In genomic region chr6:136827116-136827515, GRCm38 (mm10) we compare ENCODE assay signal across 8 mouse cellular contexts. TPM values are rescaled to one million over a fixed set of nuclear protein-coding genes. Genes with fewer than 3 reads are reported as not detected.
DNase-seq lines count a peak whose midpoint lies in the region; ATAC-seq and TF ChIP-seq lines count a peak whose summit lies in the region.

No protein-coding gene starts in this region.

- peak overlapping the region; percentile 96 for H3K9ac ChIP-seq in embryonic facial prominence, embryonic 12.5 days
- H3K9ac ChIP-seq in intestine, embryonic 15.5 days: peak overlapping the region; percentile 98
- H3K9ac ChIP-seq in neural tube, embryonic 13.5 days: peak overlapping the region; percentile 98

- TF ChIP-seq CTCF in lung, adult 2 months (IDR thresholded peaks at IDR 0.05; ENCODE audit: insufficient read depth, low read length): no peak

- no peaks in the 10 kb centered on the region for H3K27me3 ChIP-seq in embryonic facial prominence, embryonic 12.5 days
- H3K27me3 ChIP-seq in intestine, embryonic 15.5 days (replicated peaks): no peaks in the 10 kb centered on the region
- H3K27me3 ChIP-seq in neural tube, embryonic 13.5 days: peaks cover 16% of the 10 kb centered on the region; the same call in 1 of the 2 replicates

- no peak overlapping the region for H3K27ac ChIP-seq in embryonic facial prominence, embryonic 12.5 days
- no peak overlapping the region for H3K27ac ChIP-seq in intestine, embryonic 15.5 days
- H3K27ac ChIP-seq in neural tube, embryonic 13.5 days (replicated peaks): peak overlapping the region; percentile 67; the same call in 1 of the 2 replicates

- peak overlapping the region; percentile 85 for H3K4me3 ChIP-seq in lung, adult 2 months (replicated peaks; ENCODE audit: extremely low read depth, low read depth, low read length)
- H3K4me3 ChIP-seq in embryonic facial prominence, embryonic 12.5 days: peak overlapping the region; percentile 87
- H3K4me3 ChIP-seq in intestine, embryonic 15.5 days (replicated peaks): peak overlapping the region; percentile 98
- peak overlapping the region; percentile 98 for H3K4me3 ChIP-seq in neural tube, embryonic 13.5 days

- no peak for DNase-seq in lung, adult 2 months
- no peak for DNase-seq in lung, postnatal 4 days
- DNase-seq in frontal cortex, postnatal 36 days (ENCODE audit: low spot score in 2 of 2): no peak
- no peak for DNase-seq in thymus, postnatal 25 days
- DNase-seq in right cerebral cortex, postnatal 14 days: no peak

- no peak for ATAC-seq in embryonic facial prominence, embryonic 12.5 days (ENCODE audit: insufficient number of reproducible peaks, insufficient read depth, low FRiP score, low TSS enrichment)
- no peak for ATAC-seq in intestine, embryonic 15.5 days
- no peak for ATAC-seq in neural tube, embryonic 13.5 days (ENCODE audit: low read depth)

- peak overlapping the region; percentile 65 for H3K4me2 ChIP-seq in embryonic facial prominence, embryonic 12.5 days (replicated peaks)
- H3K4me2 ChIP-seq in intestine, embryonic 15.5 days (replicated peaks): peak overlapping the region; percentile 74
- H3K4me2 ChIP-seq in neural tube, embryonic 13.5 days: peak overlapping the region; percentile 83

- TF ChIP-seq POLR2A in lung, adult 2 months (IDR thresholded peaks at IDR 0.05; ENCODE audit: borderline replicate concordance, extremely low read depth, low read depth, low read length): no peak

- H3K4me1 ChIP-seq in lung, adult 2 months (ENCODE audit: control insufficient read depth, insufficient read depth, low read length): peaks cover 3% of the 10 kb centered on the region
- H3K4me1 ChIP-seq in embryonic facial prominence, embryonic 12.5 days: peaks cover 7% of the 10 kb centered on the region; the same call in 1 of the 2 replicates
- H3K4me1 ChIP-seq in intestine, embryonic 15.5 days (replicated peaks): peaks cover 3% of the 10 kb centered on the region; the same call in 1 of the 2 replicates
- H3K4me1 ChIP-seq in neural tube, embryonic 13.5 days (replicated peaks): peaks cover 15% of the 10 kb centered on the region

- no peaks in the 10 kb centered on the region for H3K9me3 ChIP-seq in embryonic facial prominence, embryonic 12.5 days
- H3K9me3 ChIP-seq in intestine, embryonic 15.5 days: no peaks in the 10 kb centered on the region
- no peaks in the 10 kb centered on the region for H3K9me3 ChIP-seq in neural tube, embryonic 13.5 days

- peaks cover 25% of the 10 kb centered on the region for H3K36me3 ChIP-seq in embryonic facial prominence, embryonic 12.5 days
- H3K36me3 ChIP-seq in intestine, embryonic 15.5 days: peaks cover 16% of the 10 kb centered on the region
- H3K36me3 ChIP-seq in neural tube, embryonic 13.5 days: peaks cover 30% of the 10 kb centered on the region

- WGBS in lung, adult 2 months: 8% methylated on average over 7 of the region's 7 CpGs
- whole genome bisulfite sequencing in embryonic facial prominence, embryonic 12.5 days: 17% methylated on average over 7 of the region's 7 CpGs
- WGBS in intestine, embryonic 15.5 days: 20% methylated on average over 7 of the region's 7 CpGs
- WGBS in neural tube, embryonic 13.5 days: 22% methylated on average over 7 of the region's 7 CpGs

RNA-seq across cellular contexts. Expression of gene BC049715, which starts 0.3 kb away (rescaled TPM):
- 0.57 and 1.0 TPM in 2 replicates for polyA plus RNA-seq in lung, adult 2 months (2012; rRNA removed)
- 2.2 and 3.5 TPM in 2 replicates for polyA plus RNA-seq in embryonic facial prominence, embryonic 12.5 days (2016; fragmentation: Nextera tagmentation; extraction: Ambion mirVana)
- 0.82 and 1.3 TPM in 2 replicates for polyA plus RNA-seq in intestine, embryonic 15.5 days (2015; fragmentation: Nextera tagmentation; extraction: Ambion mirVana)
- 1.1 and 1.3 TPM in 2 replicates for polyA plus RNA-seq in neural tube, embryonic 13.5 days (2015; fragmentation: Nextera tagmentation; extraction: Ambion mirVana)

RNA-seq across cellular contexts. Expression of gene Wbp11, which starts 0.9 kb away (rescaled TPM):
- 31.3 and 32.2 TPM in 2 replicates for polyA plus RNA-seq in lung, adult 2 months (2012; rRNA removed)
- polyA plus RNA-seq in embryonic facial prominence, embryonic 12.5 days (2016; fragmentation: Nextera tagmentation; extraction: Ambion mirVana): 122 and 130 TPM in 2 replicates
- polyA plus RNA-seq in intestine, embryonic 15.5 days (2015; fragmentation: Nextera tagmentation; extraction: Ambion mirVana): 85.1 and 92.7 TPM in 2 replicates
- polyA plus RNA-seq in neural tube, embryonic 13.5 days (2015; fragmentation: Nextera tagmentation; extraction: Ambion mirVana): 79.6 and 85.0 TPM in 2 replicates

RNA-seq across cellular contexts. Expression of gene Smco3, which starts 8.1 kb away (rescaled TPM):
- 0.05 TPM in 1 of 2 replicates, not detected in the other for polyA plus RNA-seq in lung, adult 2 months (2012; rRNA removed)
- polyA plus RNA-seq in embryonic facial prominence, embryonic 12.5 days (2016; fragmentation: Nextera tagmentation; extraction: Ambion mirVana): 0.40 and 0.43 TPM in 2 replicates
- 2.3 and 3.4 TPM in 2 replicates for polyA plus RNA-seq in intestine, embryonic 15.5 days (2015; fragmentation: Nextera tagmentation; extraction: Ambion mirVana)
- 1.7 and 2.1 TPM in 2 replicates for polyA plus RNA-seq in neural tube, embryonic 13.5 days (2015; fragmentation: Nextera tagmentation; extraction: Ambion mirVana)

RNA-seq across cellular contexts. Expression of gene H2afj, which starts 19.1 kb away (rescaled TPM):
- 242 and 409 TPM in 2 replicates for polyA plus RNA-seq in lung, adult 2 months (2012; rRNA removed)
- polyA plus RNA-seq in embryonic facial prominence, embryonic 12.5 days (2016; fragmentation: Nextera tagmentation; extraction: Ambion mirVana): 103 and 107 TPM in 2 replicates
- polyA plus RNA-seq in intestine, embryonic 15.5 days (2015; fragmentation: Nextera tagmentation; extraction: Ambion mirVana): 199 and 202 TPM in 2 replicates
- polyA plus RNA-seq in neural tube, embryonic 13.5 days (2015; fragmentation: Nextera tagmentation; extraction: Ambion mirVana): 108 and 135 TPM in 2 replicates

RNA-seq across cellular contexts. Expression of gene Hist4h4, which starts 22.9 kb away (rescaled TPM):
- polyA plus RNA-seq in lung, adult 2 months (2012; rRNA removed): 0.65 and 1.1 TPM in 2 replicates
- polyA plus RNA-seq in embryonic facial prominence, embryonic 12.5 days (2016; fragmentation: Nextera tagmentation; extraction: Ambion mirVana): 0.65 and 0.88 TPM in 2 replicates
- polyA plus RNA-seq in intestine, embryonic 15.5 days (2015; fragmentation: Nextera tagmentation; extraction: Ambion mirVana): 0.40 and 0.49 TPM in 2 replicates
- 0.40 and 0.56 TPM in 2 replicates for polyA plus RNA-seq in neural tube, embryonic 13.5 days (2015; fragmentation: Nextera tagmentation; extraction: Ambion mirVana)
